Mouse (Mus musculus): ENCODE measurements at regions not wholly inside any gene's neighbourhood (a gene's known extent, or its start where the extent isn't known, plus 50 kb on each side); places are given as distances from the start of the nearest gene placed in this dataset.

GRCm38 (mm10) chr15:13602133-13602532 is 428.7 kb upstream of the Cdh6 start:
- Histone ChIP-seq H3K27ac (ENCODE audit: low read length) (no peak overlapping the region), H3K36me3 (ENCODE audit: insufficient read depth, low read length) (no peaks in the 10 kb centered on the region), H3K4me2 (replicated peaks; ENCODE audit: low read depth, low read length) (no peak overlapping the region), H3K27me3 (ENCODE audit: insufficient read depth, low read length) (no peaks in the 10 kb centered on the region), H3K4me3 (ENCODE audit: low read length) (no peak overlapping the region), H3K9me3 (ENCODE audit: low read length) (no peaks in the 10 kb centered on the region), H3K4me1 (ENCODE audit: insufficient read depth, low read length) (no peaks in the 10 kb centered on the region), H3K9ac (replicated peaks; ENCODE audit: low read length) (no peak overlapping the region)
- WGBS = 73% methylated on average over 1 of the region's 1 CpGs
- ATAC-seq (ENCODE audit: low FRiP score, low TSS enrichment) = no peak; the same call in 1 of the 2 replicates

- H3K4me2 ChIP-seq (replicated peaks; ENCODE audit: low read depth, low read length) = no peak overlapping the region
- H3K36me3 ChIP-seq (ENCODE audit: insufficient read depth, low read length) = no peaks in the 10 kb centered on the region
- H3K4me1 ChIP-seq (ENCODE audit: insufficient read depth, low read length) = no peaks in the 10 kb centered on the region
- H3K4me3 ChIP-seq (ENCODE audit: low read length) = no peak overlapping the region
- no peak overlapping the region for H3K27ac ChIP-seq (ENCODE audit: low read length)
- H3K27me3 ChIP-seq (ENCODE audit: insufficient read depth, low read length) = no peaks in the 10 kb centered on the region
- WGBS = 70% methylated on average over 2 of the region's 2 CpGs
- ATAC-seq (ENCODE audit: low FRiP score, low TSS enrichment) = no peak
- H3K9me3 ChIP-seq (ENCODE audit: low read length) = no peaks in the 10 kb centered on the region
- no peak overlapping the region for H3K9ac ChIP-seq (replicated peaks; ENCODE audit: low read length)
These were observed 424.4 kb upstream of the Cdh6 start for GRCm38 (mm10) chr15:13597856-13598255.

GRCm38 (mm10) chr15:13593823-13594222 is 420.3 kb upstream of the Cdh6 start:
- Histone ChIP-seq H3K4me2 (replicated peaks; ENCODE audit: low read depth, low read length) (no peak overlapping the region), H3K4me1 (ENCODE audit: insufficient read depth, low read length) (no peaks in the 10 kb centered on the region), H3K9me3 (ENCODE audit: low read length) (no peaks in the 10 kb centered on the region), H3K9ac (replicated peaks; ENCODE audit: low read length) (no peak overlapping the region), H3K27ac (ENCODE audit: low read length) (no peak overlapping the region), H3K27me3 (ENCODE audit: insufficient read depth, low read length) (no peaks in the 10 kb centered on the region), H3K36me3 (ENCODE audit: insufficient read depth, low read length) (no peaks in the 10 kb centered on the region), H3K4me3 (ENCODE audit: low read length) (no peak overlapping the region)
- ATAC-seq (ENCODE audit: low FRiP score, low TSS enrichment) = no peak
- WGBS = 47% methylated on average over 5 of the region's 5 CpGs

GRCm38 (mm10) chr15:13590864-13591263 is 417.4 kb upstream of the Cdh6 start:
- Histone ChIP-seq H3K27ac (ENCODE audit: low read length) (no peak overlapping the region), H3K4me3 (ENCODE audit: low read length) (no peak overlapping the region), H3K4me2 (replicated peaks; ENCODE audit: low read depth, low read length) (no peak overlapping the region), H3K27me3 (ENCODE audit: insufficient read depth, low read length) (no peaks in the 10 kb centered on the region), H3K9me3 (ENCODE audit: low read length) (no peaks in the 10 kb centered on the region), H3K9ac (replicated peaks; ENCODE audit: low read length) (no peak overlapping the region), H3K4me1 (ENCODE audit: insufficient read depth, low read length) (no peaks in the 10 kb centered on the region), H3K36me3 (ENCODE audit: insufficient read depth, low read length) (no peaks in the 10 kb centered on the region)
- 31% methylated on average over 5 of the region's 5 CpGs for WGBS
- ATAC-seq (ENCODE audit: low FRiP score, low TSS enrichment) = no peak

GRCm38 (mm10) chr15:13583300-13583699 is 409.8 kb upstream of the Cdh6 start:
- Histone ChIP-seq H3K27me3 (ENCODE audit: insufficient read depth, low read length) (no peaks in the 10 kb centered on the region), H3K9ac (replicated peaks; ENCODE audit: low read length) (no peak overlapping the region), H3K4me1 (ENCODE audit: insufficient read depth, low read length) (no peaks in the 10 kb centered on the region), H3K27ac (ENCODE audit: low read length) (no peak overlapping the region), H3K9me3 (ENCODE audit: low read length) (no peaks in the 10 kb centered on the region), H3K4me3 (ENCODE audit: low read length) (no peak overlapping the region), H3K4me2 (replicated peaks; ENCODE audit: low read depth, low read length) (no peak overlapping the region), H3K36me3 (ENCODE audit: insufficient read depth, low read length) (no peaks in the 10 kb centered on the region)
- no peak for ATAC-seq (ENCODE audit: low FRiP score, low TSS enrichment)
- 12% methylated on average over 4 of the region's 4 CpGs for WGBS

- no peaks in the 10 kb centered on the region for H3K27me3 ChIP-seq (ENCODE audit: insufficient read depth, low read length)
- H3K9me3 ChIP-seq (ENCODE audit: low read length) = no peaks in the 10 kb centered on the region
- no peak overlapping the region for H3K4me3 ChIP-seq (ENCODE audit: low read length)
- H3K4me2 ChIP-seq (replicated peaks; ENCODE audit: low read depth, low read length) = no peak overlapping the region
- H3K27ac ChIP-seq (ENCODE audit: low read length) = no peak overlapping the region
- 88% methylated on average over 3 of the region's 3 CpGs for WGBS
- no peak overlapping the region for H3K9ac ChIP-seq (replicated peaks; ENCODE audit: low read length)
- no peak for ATAC-seq (ENCODE audit: low FRiP score, low TSS enrichment)
- no peaks in the 10 kb centered on the region for H3K4me1 ChIP-seq (ENCODE audit: insufficient read depth, low read length)
- H3K36me3 ChIP-seq (ENCODE audit: insufficient read depth, low read length) = no peaks in the 10 kb centered on the region
These were observed 408.7 kb upstream of the Cdh6 start for GRCm38 (mm10) chr15:13582134-13582533.

GRCm38 (mm10) chr15:13573621-13574020 is 400.1 kb upstream of the Cdh6 start:
- Histone ChIP-seq H3K4me3 (ENCODE audit: low read length) (no peak overlapping the region), H3K4me1 (ENCODE audit: insufficient read depth, low read length) (no peaks in the 10 kb centered on the region), H3K27ac (ENCODE audit: low read length) (no peak overlapping the region), H3K9me3 (ENCODE audit: low read length) (no peaks in the 10 kb centered on the region), H3K9ac (replicated peaks; ENCODE audit: low read length) (no peak overlapping the region), H3K36me3 (ENCODE audit: insufficient read depth, low read length) (no peaks in the 10 kb centered on the region), H3K27me3 (ENCODE audit: insufficient read depth, low read length) (no peaks in the 10 kb centered on the region), H3K4me2 (replicated peaks; ENCODE audit: low read depth, low read length) (no peak overlapping the region)
- ATAC-seq (ENCODE audit: low FRiP score, low TSS enrichment) = no peak
- 84% methylated on average over 3 of the region's 3 CpGs for WGBS

GRCm38 (mm10) chr15:13560920-13561319 is 387.4 kb upstream of the Cdh6 start:
- Histone ChIP-seq H3K27me3 (ENCODE audit: insufficient read depth, low read length) (no peaks in the 10 kb centered on the region), H3K4me3 (ENCODE audit: low read length) (no peak overlapping the region), H3K36me3 (ENCODE audit: insufficient read depth, low read length) (no peaks in the 10 kb centered on the region), H3K9me3 (ENCODE audit: low read length) (no peaks in the 10 kb centered on the region), H3K4me2 (replicated peaks; ENCODE audit: low read depth, low read length) (no peak overlapping the region), H3K27ac (ENCODE audit: low read length) (no peak overlapping the region), H3K9ac (replicated peaks; ENCODE audit: low read length) (no peak overlapping the region), H3K4me1 (ENCODE audit: insufficient read depth, low read length) (no peaks in the 10 kb centered on the region)
- ATAC-seq (ENCODE audit: low FRiP score, low TSS enrichment) = no peak

GRCm38 (mm10) chr15:13549207-13549837 is 375.8 kb upstream of the Cdh6 start:
- Histone ChIP-seq H3K27ac (ENCODE audit: low read length) (no peak overlapping the region), H3K9me3 (ENCODE audit: low read length) (no peaks in the 10 kb centered on the region), H3K4me2 (replicated peaks; ENCODE audit: low read depth, low read length) (no peak overlapping the region), H3K27me3 (ENCODE audit: insufficient read depth, low read length) (no peaks in the 10 kb centered on the region), H3K36me3 (ENCODE audit: insufficient read depth, low read length) (no peaks in the 10 kb centered on the region), H3K9ac (replicated peaks; ENCODE audit: low read length) (no peak overlapping the region), H3K4me1 (ENCODE audit: insufficient read depth, low read length) (no peaks in the 10 kb centered on the region), H3K4me3 (ENCODE audit: low read length) (no peak overlapping the region)
- WGBS = 70% methylated on average over 8 of the region's 8 CpGs
- no peak for ATAC-seq (ENCODE audit: low FRiP score, low TSS enrichment)

- Histone ChIP-seq H3K9me3 (ENCODE audit: low read length) (no peaks in the 10 kb centered on the region), H3K9ac (replicated peaks; ENCODE audit: low read length) (no peak overlapping the region), H3K4me2 (replicated peaks; ENCODE audit: low read depth, low read length) (no peak overlapping the region), H3K4me3 (ENCODE audit: low read length) (no peak overlapping the region), H3K36me3 (ENCODE audit: insufficient read depth, low read length) (no peaks in the 10 kb centered on the region), H3K27ac (ENCODE audit: low read length) (no peak overlapping the region), H3K4me1 (ENCODE audit: insufficient read depth, low read length) (no peaks in the 10 kb centered on the region), H3K27me3 (ENCODE audit: insufficient read depth, low read length) (no peaks in the 10 kb centered on the region)
- no peak for ATAC-seq (ENCODE audit: low FRiP score, low TSS enrichment)
These were observed 366.6 kb upstream of the Cdh6 start for GRCm38 (mm10) chr15:13540026-13540425.
